Mouse (Mus musculus): ENCODE measurements around the gene Lrrc74a. TPM values are rescaled to one million over a fixed set of nuclear protein-coding genes. Genes with fewer than 3 reads are reported as not detected.

Gene Lrrc74a
- polyA plus RNA-seq, 1 experiment, result 0.08 TPM

- Histone ChIP-seq H3K27ac (ENCODE audit: control insufficient read depth, insufficient read depth, low read length) (no peak overlapping the region), H3K4me3 (ENCODE audit: control insufficient read depth, insufficient read depth, low read length) (no peak overlapping the region), H3K4me1 (replicated peaks; ENCODE audit: control insufficient read depth, insufficient read depth, low read length) (no peaks in the 10 kb centered on the region), H3K27me3 (ENCODE audit: control insufficient read depth, insufficient read depth, low read length) (no peaks in the 10 kb centered on the region), H3K36me3 (ENCODE audit: control insufficient read depth, insufficient read depth, low read length) (no peaks in the 10 kb centered on the region)
- TF ChIP-seq POLR2A (IDR thresholded peaks at IDR 0.05; ENCODE audit: control insufficient read depth, extremely low read depth, insufficient read depth, low read length, poor library complexity), result no peak
- TF ChIP-seq CTCF (IDR thresholded peaks at IDR 0.05; ENCODE audit: borderline replicate concordance, control insufficient read depth, extremely low read depth, insufficient read depth, low read length, poor library complexity), result no peak
- 92% methylated on average over 4 of the region's 4 CpGs for WGBS
- no peak for DNase-seq
Observed at GRCm38 (mm10) chr12:86787020-86787553, 52.9 kb downstream of the Lrrc74a start.

- 74% methylated on average over 6 of the region's 6 CpGs for WGBS
- H3K4me3 ChIP-seq (ENCODE audit: control insufficient read depth, insufficient read depth, low read length), result no peak overlapping the region
- no peak for DNase-seq
- no peaks in the 10 kb centered on the region for H3K27me3 ChIP-seq (ENCODE audit: control insufficient read depth, insufficient read depth, low read length)
- H3K4me1 ChIP-seq (replicated peaks; ENCODE audit: control insufficient read depth, insufficient read depth, low read length), result no peaks in the 10 kb centered on the region
- TF ChIP-seq POLR2A (IDR thresholded peaks at IDR 0.05; ENCODE audit: control insufficient read depth, extremely low read depth, insufficient read depth, low read length, poor library complexity), result no peak
- no peak for TF ChIP-seq CTCF (IDR thresholded peaks at IDR 0.05; ENCODE audit: borderline replicate concordance, control insufficient read depth, extremely low read depth, insufficient read depth, low read length, poor library complexity)
- H3K36me3 ChIP-seq (ENCODE audit: control insufficient read depth, insufficient read depth, low read length), result no peaks in the 10 kb centered on the region
- no peak overlapping the region for H3K27ac ChIP-seq (ENCODE audit: control insufficient read depth, insufficient read depth, low read length)
Observed at GRCm38 (mm10) chr12:86790100-86790848, 56.1 kb downstream of the Lrrc74a start.

GRCm38 (mm10) chr12:86790849-86791127 is 56.6 kb downstream of the Lrrc74a start:
- WGBS, result 22% methylated on average over 2 of the region's 2 CpGs
- no peak for DNase-seq

GRCm38 (mm10) chr12:86791987-86792386 is 57.8 kb downstream of the Lrrc74a start:
- H3K4me3 ChIP-seq (ENCODE audit: control insufficient read depth, insufficient read depth, low read length), result no peak overlapping the region
- TF ChIP-seq POLR2A (IDR thresholded peaks at IDR 0.05; ENCODE audit: control insufficient read depth, extremely low read depth, insufficient read depth, low read length, poor library complexity) (no peak), CTCF (IDR thresholded peaks at IDR 0.05; ENCODE audit: borderline replicate concordance, control insufficient read depth, extremely low read depth, insufficient read depth, low read length, poor library complexity) (no peak)
- H3K4me1 ChIP-seq (replicated peaks; ENCODE audit: control insufficient read depth, insufficient read depth, low read length), result peaks cover 4% of the 10 kb centered on the region
- DNase-seq, result no peak
- H3K27me3 ChIP-seq (ENCODE audit: control insufficient read depth, insufficient read depth, low read length), result no peaks in the 10 kb centered on the region
- WGBS, result 89% methylated on average over 2 of the region's 2 CpGs
- H3K27ac ChIP-seq (ENCODE audit: control insufficient read depth, insufficient read depth, low read length), result no peak overlapping the region
- no peaks in the 10 kb centered on the region for H3K36me3 ChIP-seq (ENCODE audit: control insufficient read depth, insufficient read depth, low read length)

More at GRCm38 (mm10) chr12:86790849-86791127, 56.6 kb downstream of the Lrrc74a start:
- no peak for TF ChIP-seq POLR2A (IDR thresholded peaks at IDR 0.05; ENCODE audit: control insufficient read depth, extremely low read depth, insufficient read depth, low read length, poor library complexity)
- TF ChIP-seq CTCF (IDR thresholded peaks at IDR 0.05; ENCODE audit: borderline replicate concordance, control insufficient read depth, extremely low read depth, insufficient read depth, low read length, poor library complexity), result no peak
- H3K27me3 ChIP-seq (ENCODE audit: control insufficient read depth, insufficient read depth, low read length), result no peaks in the 10 kb centered on the region
- H3K4me1 ChIP-seq (replicated peaks; ENCODE audit: control insufficient read depth, insufficient read depth, low read length), result no peaks in the 10 kb centered on the region
- no peak overlapping the region for H3K4me3 ChIP-seq (ENCODE audit: control insufficient read depth, insufficient read depth, low read length)
- no peak overlapping the region for H3K27ac ChIP-seq (ENCODE audit: control insufficient read depth, insufficient read depth, low read length)
- H3K36me3 ChIP-seq (ENCODE audit: control insufficient read depth, insufficient read depth, low read length), result no peaks in the 10 kb centered on the region

- no peaks in the 10 kb centered on the region for H3K27me3 ChIP-seq (ENCODE audit: control insufficient read depth, insufficient read depth, low read length)
- 93% methylated on average over 3 of the region's 3 CpGs for whole genome bisulfite sequencing
- no peak overlapping the region for H3K4me3 ChIP-seq (ENCODE audit: control insufficient read depth, insufficient read depth, low read length)
- H3K27ac ChIP-seq (ENCODE audit: control insufficient read depth, insufficient read depth, low read length), result no peak overlapping the region
- DNase-seq, result no peak
- no peaks in the 10 kb centered on the region for H3K36me3 ChIP-seq (ENCODE audit: control insufficient read depth, insufficient read depth, low read length)
- TF ChIP-seq POLR2A (IDR thresholded peaks at IDR 0.05; ENCODE audit: control insufficient read depth, extremely low read depth, insufficient read depth, low read length, poor library complexity), result no peak
- no peak for TF ChIP-seq CTCF (IDR thresholded peaks at IDR 0.05; ENCODE audit: borderline replicate concordance, control insufficient read depth, extremely low read depth, insufficient read depth, low read length, poor library complexity)
- peaks cover 6% of the 10 kb centered on the region for H3K4me1 ChIP-seq (replicated peaks; ENCODE audit: control insufficient read depth, insufficient read depth, low read length)
Observed at GRCm38 (mm10) chr12:86793830-86794229, 59.7 kb downstream of the Lrrc74a start.

GRCm38 (mm10) chr12:86794331-86794730 is 60.2 kb downstream of the Lrrc74a start:
- Histone ChIP-seq H3K27ac (ENCODE audit: control insufficient read depth, insufficient read depth, low read length) (no peak overlapping the region), H3K4me3 (ENCODE audit: control insufficient read depth, insufficient read depth, low read length) (no peak overlapping the region), H3K27me3 (ENCODE audit: control insufficient read depth, insufficient read depth, low read length) (no peaks in the 10 kb centered on the region), H3K36me3 (ENCODE audit: control insufficient read depth, insufficient read depth, low read length) (no peaks in the 10 kb centered on the region), H3K4me1 (replicated peaks; ENCODE audit: control insufficient read depth, insufficient read depth, low read length) (peaks cover 8% of the 10 kb centered on the region)
- DNase-seq, result no peak
- no peak for TF ChIP-seq POLR2A (IDR thresholded peaks at IDR 0.05; ENCODE audit: control insufficient read depth, extremely low read depth, insufficient read depth, low read length, poor library complexity)
- TF ChIP-seq CTCF (IDR thresholded peaks at IDR 0.05; ENCODE audit: borderline replicate concordance, control insufficient read depth, extremely low read depth, insufficient read depth, low read length, poor library complexity), result no peak
- WGBS, result 83% methylated on average over 11 of the region's 11 CpGs
